Mouse (Mus musculus) ES-E14 (cell line): ENCODE measurements around the gene Rmi2. TPM values are rescaled to one million over a fixed set of nuclear protein-coding genes. Genes with fewer than 3 reads are reported as not detected.

ENCODE experiments used
- DNase-seq: peaks from one replicate; pipeline ENCODE4 v3.0.0-alpha.2; 2013; ENCODE audit warnings: low read depth, low spot score
- H3K27ac ChIP-seq: 2 replicates; pipeline ENCODE4 v1.5.1; 2012; ENCODE audit warnings: low read depth, mild to moderate bottlenecking, low read length, moderate library complexity, mixed read lengths; ENCODE audit not compliant: poor library complexity, insufficient read depth, severe bottlenecking
- H3K36me3 ChIP-seq: 2 replicates; pipeline ENCODE4 v1.6.1; 2012; ENCODE audit warnings: mild to moderate bottlenecking, low read length, moderate library complexity, mixed read lengths; ENCODE audit not compliant: control insufficient read depth, poor library complexity, insufficient read depth, severe bottlenecking
- H3K4me1 ChIP-seq, 2 experiments: fragments of 150-350 bp in 1 of 2; sonication (generic) in 1 of 2; 2 replicates each; pipeline ENCODE4 v1.6.1; 2012; ENCODE audit warnings: low read length in 2 of 2, mild to moderate bottlenecking in 1 of 2, mixed read lengths in 1 of 2; ENCODE audit not compliant: control insufficient read depth in 2 of 2, insufficient read depth in 2 of 2, poor library complexity in 1 of 2
- H3K4me3 ChIP-seq, 2 experiments: fragments of 150-350 bp in 1 of 2; sonication (generic) in 1 of 2; 2 replicates each; pipeline ENCODE4 v1.5.1; 2012; ENCODE audit warnings: low read length in 2 of 2, low read depth in 1 of 2, mild to moderate bottlenecking in 1 of 2, mixed read lengths in 1 of 2; ENCODE audit not compliant: insufficient read depth in 1 of 2, poor library complexity in 1 of 2, severe bottlenecking in 1 of 2
- H3K9ac ChIP-seq: 2 replicates; pipeline ENCODE4 v1.6.1; 2012; ENCODE audit warnings: low read depth, mild to moderate bottlenecking, low read length, mixed read lengths; ENCODE audit not compliant: poor library complexity, insufficient read depth, severe bottlenecking
- H3K9me3 ChIP-seq: fragments of 150-350 bp; sonication (generic); 2 replicates; pipeline ENCODE4 v1.6.1; 2012; ENCODE audit warnings: low read depth, mild to moderate bottlenecking, low read length; ENCODE audit not compliant: control insufficient read depth, insufficient read depth
- CHD2 ChIP-seq: IDR thresholded peaks from 2 replicates; pipeline ENCODE4 v1.6.1; 2014; ENCODE audit warnings: mild to moderate bottlenecking, low read depth, low read length, inconsistent platforms
- HCFC1 ChIP-seq: IDR thresholded peaks from 2 replicates; pipeline ENCODE4 v1.6.1; 2012; ENCODE audit warnings: low read length, inconsistent platforms, borderline replicate concordance; ENCODE audit not compliant: insufficient read depth
- MAFK ChIP-seq: IDR thresholded peaks from 2 replicates; pipeline ENCODE4 v1.6.1; 2014; ENCODE audit warnings: mild to moderate bottlenecking, low read depth, low read length, inconsistent platforms; ENCODE audit not compliant: insufficient read depth
- ZC3H11A ChIP-seq: IDR thresholded peaks from 2 replicates; pipeline ENCODE4 v1.6.1; 2012; ENCODE audit warnings: low read depth, mild to moderate bottlenecking, inconsistent platforms, low read length, borderline replicate concordance
- ZNF384 ChIP-seq: IDR thresholded peaks from 2 replicates; pipeline ENCODE4 v1.6.1; 2012; ENCODE audit warnings: low read depth, low read length, inconsistent platforms
- in situ Hi-C, 2 experiments: fragments of 600-800 bp; cut with MboI; formaldehyde crosslinking; loops; one replicate each; pipeline ENCODE4 v1.15.1; 2025; ENCODE audit warnings: low sequenced_read_pairs in 2 of 2, inconsistent platforms in 1 of 2; ENCODE audit not compliant: unreplicated experiment in 2 of 2
- total RNA-seq: library from RNA; depleted of rRNA; stranded (reverse); fragments of 300-350 nt; gene quantifications from 2 replicates; pipeline ENCODE4 v1.2.3, GENCODE M21; 2012

Rmi2 gene
- total RNA-seq, 1 experiment: 2.9 TPM

DNA sequence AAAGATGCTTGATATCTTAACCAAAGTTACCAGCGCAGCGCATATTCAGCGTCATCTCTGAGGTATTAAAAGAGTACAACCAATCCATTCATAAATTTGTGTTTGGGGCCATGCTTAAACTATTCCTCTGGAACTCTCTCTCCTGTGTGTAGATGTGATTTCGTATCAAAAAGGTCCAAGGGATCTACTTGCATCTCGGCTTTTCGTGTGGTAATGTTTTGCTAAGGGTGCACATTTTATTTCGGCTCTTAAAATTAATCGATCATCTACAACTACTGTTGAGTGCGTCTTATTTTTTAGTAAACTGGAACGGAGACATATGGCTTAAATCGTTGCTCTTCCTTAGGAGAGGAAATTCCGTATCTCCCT, 333 bp upstream of the Rmi2 start:
- peaks cover 2 to 4% of the 10 kb centered on the region in 2 experiments; a peak in 2 of 4 replicates for H3K4me1 ChIP-seq
- H3K27ac ChIP-seq: no peak overlapping the region
- no peaks in the 10 kb centered on the region for H3K36me3 ChIP-seq
- in situ Hi-C loops: no loop called here
- no peak for DNase-seq
- no peaks in the 10 kb centered on the region for H3K9me3 ChIP-seq
- TF ChIP-seq MAFK: 0 out of 2 replicates have a peak, but pooled peaks have one; percentile 35
- no peak for TF ChIP-seq ZNF384
- TF ChIP-seq CHD2: no peak
- TF ChIP-seq HCFC1: no peak
- no peak for TF ChIP-seq ZC3H11A
- H3K4me3 ChIP-seq: peak overlapping the region; percentile 65 to 95; a peak in 3 of 4 replicates
- no peak overlapping the region for H3K9ac ChIP-seq

DNA sequence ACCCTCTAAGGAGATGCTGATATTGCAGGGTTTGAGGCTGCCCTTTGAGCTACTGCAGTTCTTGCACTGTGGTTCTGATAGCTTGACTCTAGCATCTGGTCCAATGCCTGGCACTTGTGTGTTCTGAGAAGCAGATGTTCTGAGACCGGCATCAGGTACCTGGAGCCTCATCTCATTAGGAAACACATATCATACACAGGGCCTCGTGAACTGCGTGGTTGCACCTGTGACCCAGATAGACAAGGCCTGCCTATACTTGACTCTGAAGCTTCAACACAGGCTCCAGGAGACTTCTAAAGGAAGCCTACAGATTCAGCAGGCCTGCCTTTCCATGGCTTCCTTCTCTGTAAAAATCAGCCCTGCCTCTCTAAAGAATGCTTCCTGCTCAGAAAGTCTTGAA, 1.5 kb downstream of the Rmi2 start:
- no peak overlapping the region for H3K27ac ChIP-seq
- H3K9me3 ChIP-seq: no peaks in the 10 kb centered on the region
- no peak for DNase-seq
- in situ Hi-C loops: no loop called here
- no peak overlapping the region for H3K4me3 ChIP-seq
- H3K36me3 ChIP-seq: no peaks in the 10 kb centered on the region
- no peak overlapping the region for H3K9ac ChIP-seq
- H3K4me1 ChIP-seq: peaks cover 2 to 6% of the 10 kb centered on the region in 2 experiments; a peak in 2 of 4 replicates
- TF ChIP-seq HCFC1: no peak

DNA sequence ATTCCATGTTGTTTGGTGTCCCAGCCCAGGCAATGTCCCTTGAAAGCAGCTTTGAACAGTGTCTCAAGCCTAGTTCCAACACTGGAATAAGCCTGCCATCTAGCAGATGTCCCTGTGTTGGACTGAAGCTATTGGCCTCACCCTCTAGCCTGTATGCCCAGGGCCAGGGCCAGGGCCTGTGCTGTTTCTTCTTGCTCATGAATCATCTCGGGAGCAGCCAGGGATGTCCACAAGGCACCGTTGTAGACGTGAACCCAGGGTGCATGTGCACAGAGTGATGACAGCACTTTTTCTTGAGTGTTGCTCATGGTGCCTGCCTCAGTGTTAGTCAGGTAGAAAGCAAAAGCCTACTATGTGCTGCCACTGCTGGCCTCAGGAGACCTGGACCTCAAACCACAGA, 2.4 kb downstream of the Rmi2 start:
- H3K4me1 ChIP-seq: peaks cover 2 to 6% of the 10 kb centered on the region in 2 experiments; a peak in 2 of 4 replicates
- in situ Hi-C loops: no loop called here
- TF ChIP-seq MAFK (no peak), ZC3H11A (no peak), HCFC1 (no peak)
- H3K4me3 ChIP-seq: no peak overlapping the region
- no peaks in the 10 kb centered on the region for H3K9me3 ChIP-seq
- no peak overlapping the region for H3K9ac ChIP-seq
- no peak for DNase-seq
- no peak overlapping the region for H3K27ac ChIP-seq
- no peaks in the 10 kb centered on the region for H3K36me3 ChIP-seq

DNA sequence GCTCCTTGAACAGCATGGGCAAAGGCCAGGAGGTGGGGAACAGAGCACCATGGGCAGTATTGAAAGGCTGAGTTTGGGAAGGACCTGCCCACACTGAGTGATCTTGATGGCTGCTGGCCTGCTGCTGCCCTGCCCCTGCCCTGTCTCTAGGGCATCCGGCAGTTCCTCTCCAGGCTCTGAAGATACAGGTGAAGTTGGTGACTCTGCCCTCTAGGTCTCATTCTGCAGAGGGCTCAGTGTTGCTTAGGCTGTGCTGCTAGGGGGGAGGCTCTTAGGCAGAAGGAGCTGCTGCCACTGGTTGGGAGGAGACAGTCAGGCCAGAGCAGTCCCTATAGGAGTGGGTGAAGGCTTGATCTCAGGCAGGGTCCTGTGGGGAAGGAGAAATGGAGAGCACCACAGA, 3.0 kb downstream of the Rmi2 start:
- Histone ChIP-seq H3K4me1 (peaks cover 2 to 6% of the 10 kb centered on the region in 2 experiments; a peak in 2 of 4 replicates), H3K4me3 (no peak overlapping the region), H3K9me3 (no peaks in the 10 kb centered on the region), H3K36me3 (no peaks in the 10 kb centered on the region), H3K27ac (no peak overlapping the region), H3K9ac (no peak overlapping the region)
- no peak for DNase-seq
- TF ChIP-seq HCFC1: no peak
- no peak for TF ChIP-seq MAFK
- TF ChIP-seq CHD2: no peak
- no peak for TF ChIP-seq ZC3H11A
- TF ChIP-seq ZNF384: no peak
- in situ Hi-C loops: no loop called here

DNA sequence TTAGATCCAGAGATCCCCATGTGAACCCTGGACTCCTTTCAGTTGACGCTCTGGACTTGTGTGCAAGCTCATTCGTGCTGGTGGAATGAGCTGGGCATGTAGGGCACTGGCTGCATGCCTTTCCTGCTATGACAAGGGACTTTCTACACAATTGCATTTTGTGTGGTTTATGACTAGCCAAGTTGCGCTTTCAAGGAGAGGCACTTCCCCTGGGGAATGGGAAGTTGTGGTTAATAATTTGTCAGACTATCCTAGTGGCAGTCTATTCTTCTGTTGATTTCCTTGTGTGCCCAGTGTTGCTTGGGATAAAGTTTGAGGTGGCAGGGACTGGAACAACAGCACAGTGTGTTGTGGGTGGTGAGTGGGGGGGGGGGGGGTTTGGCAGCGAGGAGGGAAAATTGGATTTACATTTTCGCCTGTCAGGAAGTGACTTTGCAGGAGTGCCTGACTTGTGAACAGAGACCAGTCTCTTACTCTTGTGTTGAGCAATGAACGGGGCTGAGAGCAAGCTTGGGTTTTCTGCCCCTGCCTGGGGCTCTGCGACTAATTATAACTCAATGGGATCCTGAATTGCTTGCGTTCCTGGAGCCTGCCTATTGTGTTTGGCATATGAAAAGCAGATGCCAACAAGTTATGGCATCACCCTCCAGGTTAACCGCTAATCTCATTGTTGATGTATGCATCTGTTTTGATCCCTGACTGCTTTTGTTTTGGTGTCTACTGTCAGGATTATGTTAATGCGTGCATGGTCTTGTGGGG, 3.8 kb downstream of the Rmi2 start:
- Histone ChIP-seq H3K9me3 (no peaks in the 10 kb centered on the region), H3K9ac (no peak overlapping the region), H3K36me3 (no peaks in the 10 kb centered on the region), H3K4me3 (no peak overlapping the region), H3K4me1 (peaks cover 3 to 9% of the 10 kb centered on the region in 2 experiments), H3K27ac (no peak overlapping the region)
- in situ Hi-C loops: no loop called here
- no peak for TF ChIP-seq ZC3H11A
- no peak for TF ChIP-seq CHD2
- no peak for TF ChIP-seq HCFC1
- TF ChIP-seq MAFK: no peak
- no peak for TF ChIP-seq ZNF384
- no peak for DNase-seq
